Comparison of ENCODE assay signal across 10 mouse cellular contexts in genomic region chr7:35759602-35760001, GRCm38 (mm10). TPM values are rescaled to one million over a fixed set of nuclear protein-coding genes. Genes with fewer than 3 reads are reported as not detected.
A peak's percentile ranks its signal among the peaks of the same experiment; 100 is the strongest.
DNase-seq lines count a peak whose midpoint lies in the region; ATAC-seq and TF ChIP-seq lines count a peak whose summit lies in the region.
"Had no signal": no experiment of that assay in that cellular context is flagged by ENCODE, and none has a peak within 500 bp of the region (broad histone marks: within the 10 kb centered on the region; RNA-seq: fewer than 3 reads in every experiment).

No protein-coding gene starts in this region.

- H3K4me3 ChIP-seq in heart, postnatal 0 days (ENCODE audit: low read depth, low read length), result no peak overlapping the region
- no peak overlapping the region for H3K4me3 ChIP-seq in midbrain, postnatal 0 days (ENCODE audit: low read depth, low read length)
- H3K4me3 ChIP-seq in midbrain, embryonic 10.5 days, result no peak overlapping the region
- H3K4me3 ChIP-seq: heart, embryonic 13.5 days; megakaryocyte, embryonic 14.5 days had no signal

- WGBS in heart, postnatal 0 days, result 25% methylated on average over 2 of the region's 2 CpGs
- WGBS in midbrain, postnatal 0 days, result 24% methylated on average over 2 of the region's 2 CpGs
- 18% methylated on average over 2 of the region's 2 CpGs for WGBS in midbrain, embryonic 10.5 days

- H3K9me3 ChIP-seq in heart, postnatal 0 days (replicated peaks; ENCODE audit: control insufficient read depth, low read length), result no peaks in the 10 kb centered on the region
- no peaks in the 10 kb centered on the region for H3K9me3 ChIP-seq in midbrain, postnatal 0 days (ENCODE audit: low read length)
- no peaks in the 10 kb centered on the region; the same call in 1 of the 2 replicates for H3K9me3 ChIP-seq in midbrain, embryonic 10.5 days (replicated peaks)

- peak; percentile 25 for TF ChIP-seq CTCF in heart, postnatal 0 days (IDR thresholded peaks at IDR 0.05; ENCODE audit: low read depth)
- peak; percentile 71 for TF ChIP-seq CTCF in midbrain, postnatal 0 days (IDR thresholded peaks at IDR 0.05)

- H3K27me3 ChIP-seq in heart, postnatal 0 days (ENCODE audit: control insufficient read depth, insufficient read depth, low read length), result no peaks in the 10 kb centered on the region
- no peaks in the 10 kb centered on the region for H3K27me3 ChIP-seq in midbrain, postnatal 0 days (ENCODE audit: insufficient read depth, low read length)
- no peaks in the 10 kb centered on the region for H3K27me3 ChIP-seq in midbrain, embryonic 10.5 days (ENCODE audit: low read depth, poor library complexity, severe bottlenecking)
- H3K27me3 ChIP-seq: heart, embryonic 13.5 days had no signal

- no peak overlapping the region for H3K9ac ChIP-seq in heart, postnatal 0 days (replicated peaks; ENCODE audit: low read depth, low read length)
- H3K9ac ChIP-seq in midbrain, postnatal 0 days (replicated peaks; ENCODE audit: low read length, poor library complexity, severe bottlenecking), result no peak overlapping the region
- H3K9ac ChIP-seq: heart, embryonic 13.5 days had no signal

- TF ChIP-seq EP300 in heart, postnatal 0 days (IDR thresholded peaks at IDR 0.05; ENCODE audit: low read depth), result no peak

- H3K27ac ChIP-seq in heart, postnatal 0 days (ENCODE audit: low read depth), result no peak overlapping the region
- no peak overlapping the region for H3K27ac ChIP-seq in midbrain, postnatal 0 days (ENCODE audit: low read depth, low read length)
- no peak overlapping the region for H3K27ac ChIP-seq in midbrain, embryonic 10.5 days (replicated peaks)
- H3K27ac ChIP-seq: heart, embryonic 13.5 days had no signal

- no peak for ATAC-seq in heart, postnatal 0 days (ENCODE audit: insufficient read depth, low read depth)
- no peak for ATAC-seq in midbrain, postnatal 0 days (ENCODE audit: low FRiP score)

- no peaks in the 10 kb centered on the region for H3K4me1 ChIP-seq in heart, postnatal 0 days (ENCODE audit: control insufficient read depth, insufficient read depth)
- H3K4me1 ChIP-seq in midbrain, postnatal 0 days (ENCODE audit: insufficient read depth, low read length), result peaks cover 2% of the 10 kb centered on the region
- H3K4me1 ChIP-seq in midbrain, embryonic 10.5 days, result peaks cover 3% of the 10 kb centered on the region

- H3K36me3 ChIP-seq in heart, postnatal 0 days (replicated peaks; ENCODE audit: control insufficient read depth, insufficient read depth, low read length), result no peaks in the 10 kb centered on the region
- H3K36me3 ChIP-seq in midbrain, postnatal 0 days (ENCODE audit: insufficient read depth, low read length), result no peaks in the 10 kb centered on the region
- no peaks in the 10 kb centered on the region for H3K36me3 ChIP-seq in midbrain, embryonic 10.5 days
- H3K36me3 ChIP-seq: heart, embryonic 13.5 days had no signal

- DNase-seq in heart, postnatal 0 days (ENCODE audit: low spot score), result no peak
- no peak for DNase-seq in heart, postnatal 36 days
- DNase-seq in midbrain, postnatal 0 days (ENCODE audit: low spot score), result no peak
- no peak for DNase-seq in midbrain, embryonic 10.5 days (ENCODE audit: low spot score)
- DNase-seq in T-cell, adult 2 months (ENCODE audit: low spot score), result peak; percentile 5
- peak; percentile 56 for DNase-seq in thymus, postnatal 14 days
- DNase-seq in adrenal gland, adult 8-10 months, result no peak
- DNase-seq in urinary bladder, adult 18-20 months (ENCODE audit: low spot score in 2 of 2), result no peak

- intact Hi-C loops in heart, postnatal 36 days (cut with DNase I), result loop anchor here (10.0 kb wide), 2 partner anchors 205 to 935 kb away; partner anchors contain the start of genes Nudt19 and Tshz3

- H3K4me2 ChIP-seq in heart, postnatal 0 days (ENCODE audit: low read depth, low read length), result no peak overlapping the region
- no peak overlapping the region for H3K4me2 ChIP-seq in midbrain, postnatal 0 days (ENCODE audit: low read depth, low read length, poor library complexity, severe bottlenecking)
- H3K4me2 ChIP-seq: heart, embryonic 13.5 days had no signal

RNA-seq across cellular contexts. Expression of gene Dpy19l3, which starts 5.3 kb away (rescaled TPM):
- 1.1 and 3.4 TPM in 2 replicates for total RNA-seq in heart, postnatal 0 days (2014; rRNA removed; ENCODE audit: low replicate concordance)
- polyA plus RNA-seq in heart, postnatal 0 days (2015; fragmentation: Nextera tagmentation; extraction: Ambion mirVana), result 4.9 and 5.4 TPM in 2 replicates
- 1 to 10 TPM; 3.5 to 3.7 TPM for total RNA-seq in heart, postnatal 36 days (2021)
- total RNA-seq in midbrain, postnatal 0 days (2014; rRNA removed), result 26.9 and 52.7 TPM in 2 replicates
- polyA plus RNA-seq in midbrain, postnatal 0 days (2015; fragmentation: Nextera tagmentation; extraction: Ambion mirVana), result 33.9 and 36.9 TPM in 2 replicates
- 34.3 and 34.7 TPM in 2 replicates for polyA plus RNA-seq in midbrain, embryonic 10.5 days (2016; fragmentation: Nextera tagmentation; extraction: Ambion mirVana)
- 10 to 100 TPM; 57.8 to 90.2 (median 69.7) TPM for total RNA-seq in adrenal gland, adult 8-10 months (2022)

RNA-seq across cellular contexts. Expression of gene Zfp507, which starts 43.2 kb away (rescaled TPM):
- 8.4 and 10.9 TPM in 2 replicates for total RNA-seq in heart, postnatal 0 days (2014; rRNA removed; ENCODE audit: low replicate concordance)
- polyA plus RNA-seq in heart, postnatal 0 days (2015; fragmentation: Nextera tagmentation; extraction: Ambion mirVana), result 5.2 and 5.9 TPM in 2 replicates
- 10 to 100 TPM; 13.7 to 13.8 TPM for total RNA-seq in heart, postnatal 36 days (2021)
- 20.8 and 21.2 TPM in 2 replicates for total RNA-seq in midbrain, postnatal 0 days (2014; rRNA removed)
- 8.1 and 9.0 TPM in 2 replicates for polyA plus RNA-seq in midbrain, postnatal 0 days (2015; fragmentation: Nextera tagmentation; extraction: Ambion mirVana)
- 16.8 and 18.5 TPM in 2 replicates for polyA plus RNA-seq in midbrain, embryonic 10.5 days (2016; fragmentation: Nextera tagmentation; extraction: Ambion mirVana)
- total RNA-seq in adrenal gland, adult 8-10 months (2022), result 10 to 100 TPM; 29.3 to 34.7 (median 31.4) TPM

Comparison
In these comparisons a context has a peak if more than half of its experiments do, and no peak if none do; other contexts are left out.
1. DNase-seq: peak in T-cell, adult 2 months (single experiment) and thymus, postnatal 14 days (single experiment); none in heart, postnatal 0 days (single experiment), heart, postnatal 36 days (0 of 2), midbrain, postnatal 0 days (single experiment), midbrain, embryonic 10.5 days (single experiment), adrenal gland, adult 8-10 months (single experiment) and urinary bladder, adult 18-20 months (0 of 2).